Mouse (Mus musculus): ENCODE data around the gene Ccdc107.

- TF ChIP-seq CTCF (conservative IDR thresholded peaks at IDR 0.05; ENCODE audit: low read length) (no peak), POU5F1 (IDR thresholded peaks at IDR 0.05; ENCODE audit: borderline replicate concordance, low read length) (no peak), NANOG (IDR thresholded peaks at IDR 0.05; ENCODE audit: borderline replicate concordance, low read length) (no peak)
Measured at GRCm38 (mm10) chr4:43499407-43500333, 7.0 kb downstream of the Ccdc107 start, which contains the start of gene Arhgef39.
